Mouse (Mus musculus) lung, postnatal 0 days (tissue): ENCODE measurements around the gene Gosr2.

Source experiments
- CTCF ChIP-seq: IDR thresholded peaks from 2 replicates; pipeline ENCODE4 v1.5.1; 2016; ENCODE audit warnings: antibody characterized with exemption, mild to moderate bottlenecking
- EP300 ChIP-seq: IDR thresholded peaks from 2 replicates; pipeline ENCODE4 v1.6.1; 2016; ENCODE audit warnings: antibody characterized with exemption, mild to moderate bottlenecking, control low read depth

GRCm38 (mm10) chr11:103735046-103735781 lies 37.5 kb upstream of the Gosr2 start:
- TF ChIP-seq CTCF = no peak
- no peak for TF ChIP-seq EP300
